Mouse (Mus musculus): Measurements from ENCODE around the gene Cadm1.

DNA sequence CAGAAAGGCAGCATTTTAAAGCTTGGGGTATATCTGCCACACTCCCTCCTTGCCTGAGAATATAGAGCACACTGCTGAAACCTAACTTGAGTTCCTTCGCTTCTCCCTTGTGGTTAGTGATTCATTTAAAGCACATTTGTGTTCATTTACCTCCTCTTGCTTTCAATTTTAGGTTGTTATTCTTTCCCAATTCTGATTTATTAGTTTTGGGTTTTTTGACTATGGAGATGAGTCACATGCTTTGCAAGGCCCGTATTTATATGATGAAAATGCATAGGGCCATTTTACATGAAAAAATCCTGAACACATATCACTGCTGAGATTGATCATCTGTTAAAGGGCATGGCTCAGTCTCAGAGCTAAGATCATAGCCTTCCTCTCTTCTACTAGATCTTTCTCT lies 115.1 kb downstream of the Cadm1 start:
- TF ChIP-seq CTCF (IDR thresholded peaks at IDR 0.05; ENCODE audit: control insufficient read depth, insufficient read depth, low read length) (no peak), POLR2A (IDR thresholded peaks at IDR 0.05; ENCODE audit: borderline replicate concordance, control insufficient read depth, low read depth, low read length) (no peak)
